Mouse (Mus musculus): ENCODE results near the gene 0610010K14Rik.
A peak's percentile ranks its signal among the peaks of the same experiment; 100 is the strongest.

Gene 0610010K14Rik

DNA sequence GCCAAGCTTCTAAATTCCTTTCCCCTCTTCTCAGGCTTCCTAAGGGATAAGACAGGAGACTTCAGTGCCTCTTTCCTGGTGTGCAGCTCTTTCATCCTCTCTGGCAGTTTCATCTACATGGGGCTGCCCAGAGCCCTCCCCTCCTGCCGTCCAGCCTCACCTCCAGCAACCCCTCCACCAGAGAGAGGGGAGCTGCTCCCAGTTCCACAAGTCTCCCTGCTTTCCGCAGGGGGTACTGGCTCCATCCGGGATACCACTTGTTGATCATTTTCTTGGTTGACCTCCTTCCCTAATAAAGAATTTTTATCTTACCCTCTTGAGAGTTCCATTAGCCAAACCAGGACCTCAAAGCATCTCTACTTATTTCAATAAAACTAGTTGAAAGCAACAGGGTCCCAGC is 21.6 kb downstream of the 0610010K14Rik start:
- peak in 1 of 2 experiments; percentile 19 for DNase-seq (ENCODE audit: inconsistent age in 2 of 2, low spot score in 1 of 2)

DNA sequence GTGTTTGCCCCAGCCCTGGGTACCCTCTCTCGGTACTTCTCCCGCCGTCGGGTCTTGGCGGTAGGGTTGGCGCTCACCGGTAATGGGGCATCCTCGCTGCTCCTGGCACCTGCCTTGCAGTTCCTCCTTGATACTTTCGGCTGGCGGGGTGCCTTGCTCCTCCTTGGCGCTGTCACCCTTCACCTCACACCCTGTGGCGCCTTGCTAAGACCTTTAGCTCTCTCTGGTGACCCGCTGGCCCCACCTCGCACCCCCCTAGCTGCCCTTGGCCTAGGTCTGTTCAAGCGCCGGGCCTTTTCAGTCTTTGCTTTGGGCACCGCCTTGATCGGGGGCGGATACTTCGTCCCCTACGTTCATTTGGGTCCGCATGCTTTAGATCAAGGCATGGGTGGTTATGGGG is 22.4 kb downstream of the 0610010K14Rik start:
- peak in 1 of 2 experiments; percentile 49 for DNase-seq (ENCODE audit: inconsistent age in 2 of 2, low spot score in 1 of 2)

DNA sequence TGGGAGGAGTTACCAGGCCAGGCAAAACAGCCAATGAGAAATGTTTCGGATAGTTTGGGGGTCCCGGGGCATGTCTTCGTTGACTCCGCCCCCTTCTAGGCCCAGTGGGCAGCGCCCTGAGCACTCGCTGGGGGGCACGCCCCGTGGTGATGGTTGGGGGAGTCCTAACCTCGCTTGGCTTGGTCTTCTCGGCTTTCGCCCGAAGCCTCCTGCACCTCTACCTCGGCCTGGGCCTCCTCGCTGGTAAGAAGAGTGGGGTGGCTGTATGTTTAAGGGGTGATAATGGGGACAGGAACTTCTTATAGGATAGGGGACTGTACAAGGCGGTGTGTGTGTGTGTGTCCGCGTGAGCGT is 22.9 kb downstream of the 0610010K14Rik start:
- DNase-seq (ENCODE audit: inconsistent age in 2 of 2, low spot score in 1 of 2) = no peak

DNA sequence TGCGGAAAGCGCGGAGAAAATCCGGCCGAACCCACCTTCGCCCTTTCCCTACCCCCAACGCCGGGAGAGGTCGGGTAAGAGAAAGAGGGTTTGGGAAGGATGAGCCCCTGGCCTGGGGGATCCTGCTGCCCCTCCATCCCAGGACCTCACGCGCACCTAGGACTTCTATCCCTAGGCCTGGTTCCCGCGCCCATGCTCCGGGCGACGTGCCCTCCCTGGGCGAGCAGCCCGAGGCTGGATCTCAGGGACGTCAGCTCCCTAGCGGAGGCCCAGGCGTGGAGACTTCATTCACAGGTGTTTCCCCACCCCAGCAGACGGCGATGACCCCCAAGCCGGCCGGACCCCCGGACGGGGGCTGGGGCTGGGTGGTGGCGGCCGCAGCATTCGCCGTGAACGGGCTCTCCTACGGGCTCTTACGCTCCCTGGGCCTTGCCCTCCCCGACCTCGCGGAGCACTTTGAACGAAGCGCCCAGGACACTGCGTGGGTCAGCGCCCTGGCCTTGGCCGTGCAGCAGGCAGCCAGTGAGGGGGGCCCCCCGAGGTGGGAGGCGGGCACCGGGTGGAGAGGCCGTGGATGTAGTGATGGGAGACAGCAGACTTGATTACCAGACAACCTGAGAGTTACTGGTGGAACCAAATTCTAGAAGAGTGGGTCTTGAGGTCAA is 23.4 kb downstream of the 0610010K14Rik start:
- DNase-seq (ENCODE audit: inconsistent age in 2 of 2, low spot score in 1 of 2) = peak; percentile 52 to 78

DNA sequence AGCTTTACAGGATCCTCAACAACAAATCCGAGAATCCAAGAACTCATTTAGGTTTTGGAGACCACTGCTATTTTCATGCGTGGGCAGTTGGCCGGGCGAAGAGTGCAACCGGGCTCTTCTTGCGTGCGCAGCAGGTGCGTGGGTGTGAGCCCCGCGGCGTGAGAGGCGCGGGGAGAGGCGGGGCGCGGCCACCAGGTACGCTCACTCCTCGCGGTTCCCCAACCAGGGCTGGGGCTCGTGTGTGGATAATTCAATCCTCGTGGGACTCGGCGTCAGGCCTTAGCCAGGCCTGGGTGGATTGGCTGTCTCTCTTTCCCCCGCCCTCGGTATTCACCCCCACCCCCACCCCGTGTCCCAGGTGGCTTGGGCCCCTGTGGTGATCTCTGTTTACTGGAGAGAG is 24.0 kb downstream of the 0610010K14Rik start:
- DNase-seq (ENCODE audit: inconsistent age in 2 of 2, low spot score in 1 of 2) = no peak

DNA sequence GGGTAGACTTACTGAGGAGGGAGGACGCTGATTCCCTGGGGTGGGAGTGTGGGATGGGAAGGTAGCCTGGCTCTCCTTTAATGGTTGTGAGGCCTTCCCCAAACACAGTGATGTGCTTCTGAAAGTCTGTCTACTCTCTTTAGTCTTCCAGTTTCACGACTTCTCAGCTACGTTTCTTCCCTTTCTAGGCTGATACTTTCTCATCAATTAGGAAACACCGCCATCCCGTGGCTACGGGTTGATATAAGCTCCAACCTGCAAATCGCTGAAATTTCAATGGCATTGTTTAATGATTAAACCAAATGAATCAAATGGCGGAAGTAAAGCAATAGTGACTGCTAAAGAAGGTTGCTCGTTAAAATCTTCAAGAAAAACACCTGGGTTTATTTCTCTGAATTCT is 24.8 kb downstream of the 0610010K14Rik start:
- DNase-seq (ENCODE audit: inconsistent age in 2 of 2, low spot score in 1 of 2) = peak; percentile 62 to 90

DNA sequence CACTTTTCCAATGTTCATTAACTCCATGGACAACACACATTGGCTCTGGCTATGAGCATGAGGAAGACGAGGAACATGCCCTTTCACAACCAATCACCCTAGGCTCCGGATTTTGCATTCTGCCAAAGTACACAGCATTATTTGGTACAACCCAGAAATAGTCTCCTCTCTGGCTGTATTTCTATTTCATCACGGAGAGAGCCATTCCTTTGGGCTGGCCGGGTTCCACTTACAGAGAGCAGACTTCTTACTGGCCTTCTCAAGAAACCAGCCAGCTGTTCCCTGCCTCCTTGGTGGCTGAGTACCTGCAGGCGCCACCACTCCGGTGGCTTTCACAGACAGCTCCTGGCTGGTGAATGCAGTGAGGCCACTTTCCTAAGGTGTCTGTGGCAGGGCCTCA is 25.3 kb downstream of the 0610010K14Rik start, which contains the start of gene Slc16a11:
Slc16a11 (plus strand) TSS at position 330 of the 400 bp plus-strand sequence.
- no peak for DNase-seq (ENCODE audit: inconsistent age in 2 of 2, low spot score in 1 of 2)

DNA sequence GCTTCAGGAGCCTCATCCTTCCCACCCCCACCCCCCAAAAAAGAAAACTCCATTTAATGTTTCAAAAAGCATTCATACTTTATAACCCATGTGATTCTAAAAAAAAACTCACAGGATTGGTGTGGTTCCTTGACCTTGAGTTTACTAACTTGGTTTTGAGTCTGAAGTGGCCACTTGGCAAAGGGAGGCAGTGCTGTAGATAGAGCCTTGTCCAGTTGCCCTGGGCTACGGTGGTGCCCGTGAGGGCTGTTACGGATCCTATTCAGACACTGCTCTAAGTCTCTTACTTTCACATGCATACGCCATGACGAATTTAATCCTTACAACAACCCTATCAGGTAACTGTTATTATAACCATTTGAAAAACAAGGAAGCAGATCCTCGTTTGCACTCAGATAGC is 25.7 kb downstream of the 0610010K14Rik start:
- no peak for DNase-seq (ENCODE audit: inconsistent age in 2 of 2, low spot score in 1 of 2)

DNA sequence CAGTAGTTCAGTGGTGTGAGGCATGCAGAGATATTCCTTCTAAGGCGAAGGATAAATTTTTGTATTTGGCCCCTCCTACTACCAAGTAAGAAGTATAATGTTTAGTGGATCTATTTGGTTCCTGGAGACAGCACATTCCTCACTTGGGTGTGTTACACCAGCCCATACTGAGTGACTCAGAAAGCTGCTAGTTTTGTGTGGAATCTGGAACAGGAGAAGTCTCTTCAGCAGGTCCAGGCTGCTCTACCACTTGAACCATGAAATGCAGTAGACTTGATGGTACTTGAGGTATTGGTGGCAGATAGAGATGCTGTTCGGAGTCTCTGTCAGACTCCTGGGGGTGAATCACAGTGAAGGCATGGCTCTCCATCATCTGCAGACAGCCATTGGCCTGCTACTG is 27.0 kb downstream of the 0610010K14Rik start:
- DNase-seq (ENCODE audit: inconsistent age in 2 of 2, low spot score in 1 of 2) = no peak

DNA sequence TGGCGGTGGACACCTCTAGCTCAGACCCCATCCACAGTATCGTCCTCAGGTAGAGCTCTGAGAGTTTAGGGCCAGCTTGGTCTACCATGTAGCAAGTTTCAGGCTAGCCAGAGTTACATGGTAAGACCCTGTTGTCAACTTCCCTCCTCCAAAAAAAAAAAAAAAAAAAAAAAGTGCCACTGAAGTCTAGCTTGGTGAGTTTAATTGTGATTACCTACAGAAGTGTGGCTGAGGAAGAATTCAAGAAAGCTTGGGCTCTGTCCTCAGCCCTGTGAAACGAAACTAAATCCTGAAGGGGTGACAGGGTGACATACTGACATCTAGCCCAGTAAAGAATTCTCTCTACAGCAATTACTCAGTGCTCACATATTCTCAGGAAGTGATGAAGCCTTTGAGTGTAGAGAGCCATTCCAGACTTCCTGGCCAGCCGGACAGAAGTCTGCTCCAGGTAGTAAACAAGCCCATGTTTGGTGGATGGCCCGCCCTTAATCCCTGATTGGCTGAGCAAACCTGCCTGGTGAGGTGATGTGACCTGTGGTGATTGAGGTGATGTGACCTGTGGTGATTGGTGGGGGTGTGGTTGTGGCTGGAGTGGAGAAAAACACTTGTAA is 28.8 kb downstream of the 0610010K14Rik start:
- DNase-seq (ENCODE audit: inconsistent age in 2 of 2, low spot score in 1 of 2) = no peak

DNA sequence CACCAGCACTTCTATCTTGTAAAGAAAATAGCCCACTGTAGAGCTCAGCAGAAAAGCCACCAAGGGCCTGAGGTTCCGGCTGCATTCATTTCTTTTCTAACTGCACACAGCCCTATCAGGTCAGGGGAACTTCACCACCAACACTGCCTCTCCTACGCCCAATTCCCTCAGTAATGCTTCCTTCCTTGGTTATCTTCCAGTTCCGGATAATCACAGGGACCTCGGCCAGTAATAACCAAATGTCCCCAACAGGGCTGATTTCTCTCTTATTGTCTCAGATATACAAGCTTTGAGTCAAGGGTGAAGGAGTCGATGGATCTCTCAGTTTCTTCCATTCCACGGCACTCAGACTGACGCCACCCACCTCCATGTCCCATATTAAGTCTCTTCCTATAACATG is 30.4 kb downstream of the 0610010K14Rik start:
- DNase-seq (ENCODE audit: inconsistent age in 2 of 2, low spot score in 1 of 2) = no peak

DNA sequence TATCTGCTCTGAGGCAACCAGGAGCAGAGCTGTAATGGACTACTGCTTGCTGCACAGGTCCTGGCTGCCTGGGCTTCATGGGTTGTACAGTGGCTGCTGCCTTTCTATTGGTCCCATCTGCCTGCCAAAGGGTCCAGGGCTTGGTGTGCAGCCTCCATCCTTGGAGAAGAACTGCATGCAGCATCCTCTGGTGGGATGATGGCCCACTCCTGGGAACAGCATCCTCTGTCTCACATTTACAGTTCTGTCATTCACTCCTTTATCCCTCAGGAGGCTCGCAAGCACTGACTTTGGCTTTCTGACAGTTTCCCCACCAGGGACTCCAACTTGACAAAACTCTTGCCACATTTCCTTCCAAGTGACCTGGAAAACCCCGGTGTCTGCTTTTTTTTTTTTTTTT is 30.9 kb downstream of the 0610010K14Rik start:
- no peak for DNase-seq (ENCODE audit: inconsistent age in 2 of 2, low spot score in 1 of 2)

DNA sequence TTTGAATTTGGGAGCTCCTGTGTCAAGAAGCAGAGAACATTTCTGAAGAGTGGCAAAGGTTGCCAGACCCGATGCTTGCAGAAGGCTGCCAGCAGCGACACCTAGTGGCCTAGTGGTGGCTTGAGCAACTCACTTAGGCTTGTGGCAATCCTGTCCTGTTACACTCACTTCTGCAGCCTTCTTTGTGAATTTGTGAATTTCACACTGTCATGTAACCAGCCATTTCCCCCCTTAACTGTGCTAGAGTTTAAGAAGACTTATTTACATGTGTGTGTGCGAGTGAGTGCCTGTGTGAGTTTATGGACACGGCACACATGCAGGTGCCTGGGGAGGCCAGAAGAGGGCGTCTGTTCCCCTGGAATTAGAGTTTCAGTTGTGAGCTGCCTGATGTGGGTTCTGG is 36.0 kb downstream of the 0610010K14Rik start:
- DNase-seq (ENCODE audit: inconsistent age in 2 of 2, low spot score in 1 of 2) = peak; percentile 80 to 93

DNA sequence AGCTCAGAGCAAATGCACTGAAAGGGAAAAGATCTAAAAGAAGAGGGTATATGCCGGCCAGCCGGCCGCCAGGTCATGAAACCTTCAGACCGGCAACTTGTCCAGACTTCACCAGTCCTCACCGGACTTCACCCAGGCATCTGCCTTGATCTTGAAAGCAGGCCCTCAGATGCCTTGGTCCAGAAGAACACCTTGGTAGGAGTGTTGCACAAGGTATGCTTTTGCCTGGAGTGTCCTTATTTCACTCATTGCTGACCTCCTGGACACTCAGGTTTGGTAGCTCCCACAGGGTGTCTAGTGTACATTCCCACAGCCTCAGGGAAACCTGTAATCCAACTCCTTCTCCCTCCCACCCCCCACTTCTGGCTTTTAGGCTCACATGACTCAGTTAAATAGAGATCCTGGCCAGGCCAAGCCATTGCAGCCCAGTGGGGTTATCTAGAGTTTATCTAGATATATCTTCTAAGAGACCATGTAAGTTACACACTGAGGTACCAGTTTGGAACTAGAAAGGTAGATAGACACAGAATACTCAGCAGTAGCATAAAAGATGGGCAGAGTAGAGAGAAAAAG is 37.6 kb downstream of the 0610010K14Rik start:
- no peak for DNase-seq (ENCODE audit: inconsistent age in 2 of 2, low spot score in 1 of 2)

DNA sequence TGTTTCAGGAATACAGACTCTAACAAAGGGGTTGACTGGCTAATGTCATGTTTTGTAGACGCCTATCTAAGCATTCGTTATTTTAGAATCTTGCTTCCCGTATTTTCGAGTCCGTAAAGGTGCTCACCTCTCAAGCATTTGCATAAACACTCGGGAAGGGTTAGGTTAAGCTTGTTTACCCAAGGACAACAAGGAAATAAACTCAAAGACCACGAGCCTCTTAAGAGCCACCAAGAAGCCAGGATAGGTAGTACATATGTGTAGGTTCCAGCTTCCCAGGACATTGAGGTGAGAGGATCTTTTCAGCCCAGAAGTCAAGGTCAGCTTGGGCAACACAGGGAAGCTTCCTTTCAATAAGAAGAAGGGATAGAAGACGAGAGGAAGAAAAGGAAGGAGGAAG is 38.6 kb downstream of the 0610010K14Rik start:
- no peak for DNase-seq (ENCODE audit: inconsistent age in 2 of 2, low spot score in 1 of 2)

DNA sequence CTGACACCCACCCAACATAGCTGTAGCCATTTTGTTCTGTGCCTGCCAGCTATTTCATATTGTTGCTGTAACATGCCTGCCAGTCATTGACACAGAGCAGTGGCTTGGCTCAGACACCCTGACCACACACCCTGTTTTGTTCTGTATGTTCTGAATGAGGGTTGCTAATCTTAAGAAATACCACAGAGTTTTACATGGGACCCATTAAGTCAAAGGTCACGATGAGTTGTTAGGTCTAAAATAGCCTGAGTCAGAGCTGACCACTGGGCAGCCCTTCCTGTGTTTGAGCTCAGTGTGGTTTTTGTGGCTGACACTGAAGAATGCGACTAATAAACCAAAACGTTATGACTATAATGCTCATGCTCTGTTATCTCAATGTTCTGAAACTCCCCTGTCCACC is 39.4 kb downstream of the 0610010K14Rik start:
- DNase-seq (ENCODE audit: inconsistent age in 2 of 2, low spot score in 1 of 2) = no peak

DNA sequence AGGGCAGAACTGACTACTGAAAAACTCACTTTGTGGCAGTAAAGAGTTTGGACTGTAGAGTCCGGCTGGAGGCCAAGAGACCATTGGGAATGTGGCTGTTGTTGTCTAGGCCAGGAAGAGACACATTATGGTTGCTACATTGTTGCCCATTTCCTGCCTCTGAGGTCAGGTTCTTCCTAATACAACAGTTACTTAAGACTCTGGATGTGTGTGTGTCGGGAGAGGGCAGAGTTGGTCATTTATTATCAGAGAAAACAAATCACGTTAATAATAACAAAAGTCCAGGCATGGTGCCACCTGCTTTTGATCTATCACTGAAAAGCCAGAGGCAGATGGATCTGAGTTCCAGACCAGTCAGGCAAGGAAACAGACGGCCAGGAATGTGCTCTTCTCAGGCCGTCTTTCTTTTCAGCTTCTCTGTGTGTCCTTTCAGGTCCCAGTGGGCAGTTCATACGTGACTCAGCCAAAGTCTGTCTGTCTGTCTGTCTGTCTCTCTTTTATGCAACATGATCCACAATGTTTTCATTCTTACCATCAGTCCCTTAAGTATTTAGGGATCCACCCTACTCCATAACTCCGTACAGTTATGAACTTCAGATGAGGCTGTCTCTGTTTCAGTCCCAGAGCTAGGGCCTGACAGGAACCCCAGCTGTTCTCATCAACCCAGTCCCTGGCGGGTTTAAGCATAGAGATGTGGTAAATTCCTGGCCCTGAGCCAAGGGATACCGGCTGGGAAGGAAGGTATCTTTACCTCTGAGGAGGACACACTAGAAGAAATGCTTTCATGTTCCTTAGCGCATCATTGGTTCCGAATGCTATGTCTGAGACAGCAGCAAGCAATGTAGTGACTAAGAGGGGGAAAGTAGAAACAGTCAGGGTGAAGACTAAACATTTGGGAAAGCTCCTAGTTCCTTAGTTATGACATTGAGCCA is 44.1 kb downstream of the 0610010K14Rik start:
- no peak for DNase-seq (ENCODE audit: inconsistent age in 2 of 2, low spot score in 1 of 2)

DNA sequence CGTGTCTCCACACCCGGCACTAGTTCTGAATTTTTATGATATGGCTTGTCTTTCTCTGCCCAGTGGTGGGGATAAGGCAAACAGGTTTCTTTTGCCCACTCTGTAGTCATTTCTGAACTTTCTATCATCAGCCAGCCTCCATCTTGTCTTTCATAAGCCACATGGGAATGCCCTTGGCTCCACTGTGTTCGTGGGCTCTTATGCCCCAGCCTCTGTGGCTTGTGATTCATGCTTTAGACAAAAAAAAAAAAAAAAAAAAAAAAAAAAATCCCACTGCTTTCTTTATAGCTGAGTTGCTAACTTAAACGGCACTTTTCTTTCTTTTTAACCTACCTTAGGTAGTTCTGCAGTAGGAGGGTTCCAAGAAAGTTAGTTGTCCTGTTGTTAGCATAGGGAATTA is 45.6 kb downstream of the 0610010K14Rik start:
- DNase-seq (ENCODE audit: inconsistent age in 2 of 2, low spot score in 1 of 2) = no peak

DNA sequence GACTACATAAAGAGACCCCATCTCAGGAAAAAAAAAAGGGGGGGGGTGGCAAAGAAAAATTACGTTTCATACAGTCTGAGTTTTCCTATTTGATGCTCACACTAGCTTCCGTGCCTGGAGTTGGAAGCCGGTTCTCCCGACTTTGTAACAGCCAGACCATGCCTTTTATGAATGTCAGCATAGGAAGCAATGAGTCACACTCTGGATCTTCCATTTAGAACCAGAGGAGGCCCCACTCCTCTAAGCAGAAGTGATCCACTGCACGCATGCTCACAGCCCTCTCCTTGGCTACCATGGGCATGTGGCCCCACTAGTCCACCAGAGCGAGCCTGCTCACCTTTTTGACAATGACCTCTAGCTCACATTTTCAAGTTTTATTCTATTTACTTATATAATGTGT is 46.5 kb downstream of the 0610010K14Rik start:
- DNase-seq (ENCODE audit: inconsistent age in 2 of 2, low spot score in 1 of 2) = no peak

DNA sequence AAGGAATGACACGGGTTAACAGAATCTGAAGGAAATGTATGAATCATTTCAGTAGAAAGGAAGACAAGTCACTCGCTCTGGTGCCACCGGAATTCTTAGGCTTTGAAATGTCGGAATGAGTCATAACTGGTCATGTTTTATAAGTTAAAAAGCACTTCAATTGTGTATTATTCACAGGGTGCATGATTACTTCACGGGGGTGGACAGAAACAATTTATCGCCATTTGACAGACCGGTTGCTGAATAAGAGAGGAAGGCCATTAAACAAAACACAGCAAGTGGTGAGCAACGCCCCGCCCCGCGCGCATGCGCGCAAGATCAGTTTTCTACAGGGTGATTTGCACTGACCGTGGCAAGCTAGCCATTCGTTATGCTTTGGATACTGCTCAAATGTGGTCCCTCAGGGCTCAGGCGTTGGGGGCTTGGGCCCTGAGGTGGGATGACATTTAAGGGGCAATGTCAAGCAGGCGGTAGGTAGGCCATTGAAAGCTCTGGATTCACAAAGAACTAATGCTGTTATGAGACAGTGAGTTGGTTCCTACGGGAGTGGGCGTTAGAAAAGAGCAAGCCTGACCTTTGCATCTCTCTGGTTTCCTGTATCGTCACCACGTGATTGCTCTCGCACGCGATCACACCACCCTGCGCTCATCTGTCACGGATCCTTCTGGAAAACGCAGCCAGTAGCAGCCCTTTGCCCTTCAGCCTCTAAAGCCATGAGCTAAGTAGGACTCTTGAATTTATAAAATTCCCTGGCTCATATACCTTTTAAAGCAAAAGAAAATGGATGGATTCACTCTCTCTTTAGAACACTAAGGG is 48.2 kb downstream of the 0610010K14Rik start:
- DNase-seq (ENCODE audit: inconsistent age in 2 of 2, low spot score in 1 of 2) = peak; percentile 61 to 89

All from adrenal gland, adult (tissue).